Mouse (Mus musculus): Measurements from ENCODE around the gene Zfp710.
A peak's percentile ranks its signal among the peaks of the same experiment; 100 is the strongest.

Gene Zfp710

DNA sequence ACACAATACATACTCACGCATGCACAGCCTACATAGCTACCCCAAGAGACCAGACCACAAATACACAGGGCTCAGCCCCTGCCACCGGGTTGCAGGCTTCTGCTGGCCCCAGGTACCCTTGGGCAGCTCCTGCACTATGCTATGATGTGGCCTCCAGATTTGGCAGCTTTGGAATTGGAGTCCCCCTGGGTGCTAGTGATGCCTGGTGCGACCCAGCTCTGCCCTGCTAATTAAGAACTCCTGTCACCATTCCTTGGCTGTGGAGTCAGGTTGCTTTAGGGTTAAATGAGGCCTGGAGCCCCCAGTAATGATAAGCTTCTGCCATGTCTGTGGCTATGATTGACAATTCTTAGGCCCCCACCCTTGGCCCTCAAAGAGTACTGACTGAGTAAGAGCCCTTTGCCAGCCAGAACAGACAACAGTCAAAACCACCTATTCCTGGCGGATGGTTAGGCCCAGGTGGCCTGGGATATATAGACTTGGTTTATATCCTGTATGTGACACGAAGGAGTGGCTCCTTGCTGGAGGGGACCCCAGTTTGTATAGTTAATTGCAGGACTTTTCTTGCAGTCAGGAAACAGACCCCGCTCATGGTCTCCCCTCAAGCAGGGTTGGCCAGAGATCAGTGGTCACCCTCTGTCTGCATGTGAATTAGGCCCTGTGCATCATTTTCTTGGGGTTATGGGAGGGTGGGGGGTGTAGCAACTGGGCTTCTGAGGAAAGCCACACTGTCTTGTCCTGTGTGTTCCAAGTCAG is 52.5 kb downstream of the Zfp710 start:
- no peak for DNase-seq (ENCODE audit: low spot score in 2 of 2)

DNA sequence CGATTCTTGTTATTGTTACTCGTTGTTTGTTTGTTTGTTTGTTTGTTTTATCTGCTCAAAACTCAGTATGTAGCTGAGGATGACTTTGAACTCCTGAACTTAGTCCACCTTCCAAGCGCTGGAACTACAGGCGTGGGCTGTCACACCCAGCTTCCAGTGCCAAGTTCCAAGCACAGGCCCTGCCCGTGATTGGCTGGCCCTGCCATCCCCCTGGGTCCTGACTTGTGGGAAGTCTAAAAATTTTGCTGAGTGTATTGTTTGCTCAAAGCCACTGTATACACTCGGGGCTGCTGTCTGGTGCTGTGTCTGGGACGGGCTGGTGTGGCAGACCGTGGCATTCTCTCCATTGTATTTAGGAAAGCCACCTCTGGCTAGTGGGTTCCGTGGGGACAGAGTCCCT is 53.2 kb downstream of the Zfp710 start:
- DNase-seq (ENCODE audit: low spot score in 2 of 2) = no peak

DNA sequence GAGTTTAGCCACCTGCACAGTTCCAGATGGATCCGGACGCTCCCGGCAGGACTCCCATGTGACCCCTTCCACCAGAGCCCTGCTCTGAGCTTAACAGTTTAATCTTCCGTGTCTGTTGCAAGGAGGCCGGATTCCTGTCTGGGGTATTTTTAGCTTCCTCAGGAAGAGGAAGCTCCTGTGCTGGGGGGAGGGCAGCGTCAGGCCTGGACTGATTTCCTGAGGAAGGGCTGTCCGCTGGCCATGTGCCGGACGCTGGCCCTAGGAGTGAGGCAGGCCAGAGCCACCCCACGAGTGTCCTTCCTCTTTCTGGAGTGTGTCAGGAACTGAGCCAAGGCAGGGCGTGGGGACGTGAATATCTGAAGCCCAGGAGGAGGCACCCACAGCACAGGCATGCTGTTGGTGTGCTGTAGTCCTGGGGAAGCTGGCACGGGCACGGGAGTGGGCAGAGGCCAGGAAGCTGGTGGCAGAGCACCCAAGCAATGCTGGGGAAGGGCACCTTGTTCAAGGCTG is 54.2 kb downstream of the Zfp710 start:
- DNase-seq (ENCODE audit: low spot score in 2 of 2) = peak in 1 of 2 experiments; percentile 67

DNA sequence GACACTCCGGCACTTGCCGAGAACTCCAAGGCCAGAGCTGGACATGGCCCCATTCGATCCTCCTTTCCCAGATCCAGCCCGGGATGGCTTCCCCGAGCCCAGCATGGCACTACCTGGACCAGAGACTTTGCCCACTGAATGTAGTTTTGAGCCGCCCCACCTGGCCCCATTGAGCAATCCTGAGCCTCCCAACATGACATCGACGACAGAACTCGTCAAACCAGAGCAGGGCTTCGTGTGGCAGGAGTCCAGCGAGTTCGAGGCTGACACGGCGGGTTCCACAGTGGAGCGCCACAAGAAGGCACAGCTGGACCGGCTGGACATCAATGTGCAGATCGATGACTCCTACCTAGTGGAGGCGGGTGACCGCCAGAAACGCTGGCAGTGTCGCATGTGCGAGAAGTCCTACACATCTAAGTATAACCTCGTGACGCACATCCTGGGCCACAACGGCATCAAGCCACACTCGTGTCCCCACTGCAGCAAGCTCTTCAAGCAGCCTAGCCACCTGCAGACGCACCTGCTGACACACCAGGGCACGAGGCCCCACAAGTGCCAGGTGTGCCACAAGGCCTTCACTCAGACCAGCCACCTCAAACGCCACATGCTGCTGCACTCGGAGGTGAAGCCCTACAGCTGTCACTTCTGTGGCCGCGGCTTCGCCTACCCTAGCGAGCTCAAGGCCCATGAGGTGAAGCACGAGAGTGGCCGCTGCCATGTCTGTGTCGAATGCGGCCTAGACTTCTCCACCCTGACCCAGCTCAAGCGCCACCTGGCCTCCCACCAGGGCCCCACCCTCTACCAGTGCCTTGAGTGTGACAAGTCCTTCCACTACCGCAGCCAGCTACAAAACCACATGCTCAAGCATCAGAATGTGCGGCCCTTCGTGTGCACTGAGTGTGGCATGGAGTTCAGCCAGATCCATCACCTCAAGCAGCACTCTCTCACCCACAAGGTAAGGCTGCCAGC is 57.3 kb downstream of the Zfp710 start:
- DNase-seq (ENCODE audit: low spot score in 2 of 2) = no peak

DNA sequence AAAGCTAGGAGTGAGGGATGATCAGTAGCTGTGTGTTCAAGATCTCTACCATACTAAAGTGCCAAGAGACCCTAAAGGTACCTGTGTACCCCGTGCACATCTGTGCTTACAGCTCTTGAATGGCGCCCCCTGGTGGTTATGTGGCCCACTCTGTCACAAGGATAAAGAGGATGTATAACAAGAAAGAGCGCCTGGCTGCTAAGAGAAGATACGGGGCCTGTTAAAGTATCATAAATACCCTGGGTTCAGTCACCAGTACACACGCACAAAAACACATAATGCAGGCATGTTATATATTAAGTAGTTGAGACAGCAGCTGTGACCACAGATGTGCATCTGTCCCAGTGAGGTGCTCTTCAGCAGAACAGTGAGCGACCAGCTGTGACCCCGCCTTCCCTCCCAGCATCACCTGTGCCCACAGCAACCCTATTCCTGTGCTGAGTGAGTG is 59.9 kb downstream of the Zfp710 start:
- peak; percentile 58 to 87 for DNase-seq (ENCODE audit: low spot score in 2 of 2)

DNA sequence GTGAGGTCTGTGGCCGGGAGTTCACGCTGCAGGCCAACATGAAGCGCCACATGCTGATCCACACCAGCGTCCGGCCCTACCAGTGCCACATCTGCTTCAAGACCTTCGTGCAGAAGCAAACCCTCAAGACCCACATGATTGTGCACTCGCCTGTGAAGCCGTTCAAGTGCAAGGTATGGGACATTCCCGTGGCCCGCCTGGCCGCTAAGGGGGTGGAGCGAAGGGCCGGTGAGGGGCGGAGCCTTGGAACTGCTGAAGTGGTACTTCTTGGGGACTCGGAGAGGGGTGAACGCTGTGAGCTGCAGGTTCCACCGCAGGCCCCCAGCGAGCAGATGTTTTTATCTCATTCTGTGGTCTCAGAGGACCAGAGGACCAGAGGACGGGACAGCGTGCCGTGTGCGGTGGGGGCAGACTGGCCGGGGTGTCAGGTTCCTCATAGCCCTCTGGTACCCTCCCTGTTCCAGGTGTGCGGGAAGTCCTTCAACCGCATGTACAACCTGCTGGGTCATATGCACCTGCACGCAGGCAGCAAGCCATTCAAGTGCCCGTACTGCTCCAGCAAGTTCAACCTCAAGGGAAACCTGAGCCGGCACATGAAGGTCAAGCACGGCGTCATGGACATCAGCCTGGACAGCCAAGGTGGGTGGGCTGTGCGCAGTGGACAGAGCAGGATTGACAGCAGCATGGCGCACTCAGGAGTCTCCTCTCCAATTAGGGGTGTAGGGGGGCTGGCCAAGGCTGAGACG is 61.5 kb downstream of the Zfp710 start:
- no peak for DNase-seq (ENCODE audit: low spot score in 2 of 2)

DNA sequence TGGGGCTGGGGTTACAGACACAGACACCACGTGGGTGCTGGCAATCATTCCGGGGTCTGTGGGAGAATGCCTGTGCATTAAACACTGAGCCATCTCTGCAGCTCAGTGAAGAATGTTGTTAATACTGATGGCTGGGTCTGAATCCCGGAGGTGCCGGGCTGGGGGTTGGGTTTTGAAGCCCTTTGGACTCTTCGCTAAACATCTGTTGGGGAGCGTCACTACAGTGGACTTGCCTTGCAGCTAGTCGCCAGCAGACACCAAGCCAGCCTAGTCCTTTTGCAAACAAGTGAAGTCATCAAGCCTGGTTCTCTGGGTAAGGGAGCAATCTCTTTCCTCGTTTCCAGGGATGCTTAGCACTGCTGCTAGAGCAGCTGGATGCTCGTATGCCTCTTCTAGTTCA is 63.6 kb downstream of the Zfp710 start:
- DNase-seq (ENCODE audit: low spot score in 2 of 2) = no peak

DNA sequence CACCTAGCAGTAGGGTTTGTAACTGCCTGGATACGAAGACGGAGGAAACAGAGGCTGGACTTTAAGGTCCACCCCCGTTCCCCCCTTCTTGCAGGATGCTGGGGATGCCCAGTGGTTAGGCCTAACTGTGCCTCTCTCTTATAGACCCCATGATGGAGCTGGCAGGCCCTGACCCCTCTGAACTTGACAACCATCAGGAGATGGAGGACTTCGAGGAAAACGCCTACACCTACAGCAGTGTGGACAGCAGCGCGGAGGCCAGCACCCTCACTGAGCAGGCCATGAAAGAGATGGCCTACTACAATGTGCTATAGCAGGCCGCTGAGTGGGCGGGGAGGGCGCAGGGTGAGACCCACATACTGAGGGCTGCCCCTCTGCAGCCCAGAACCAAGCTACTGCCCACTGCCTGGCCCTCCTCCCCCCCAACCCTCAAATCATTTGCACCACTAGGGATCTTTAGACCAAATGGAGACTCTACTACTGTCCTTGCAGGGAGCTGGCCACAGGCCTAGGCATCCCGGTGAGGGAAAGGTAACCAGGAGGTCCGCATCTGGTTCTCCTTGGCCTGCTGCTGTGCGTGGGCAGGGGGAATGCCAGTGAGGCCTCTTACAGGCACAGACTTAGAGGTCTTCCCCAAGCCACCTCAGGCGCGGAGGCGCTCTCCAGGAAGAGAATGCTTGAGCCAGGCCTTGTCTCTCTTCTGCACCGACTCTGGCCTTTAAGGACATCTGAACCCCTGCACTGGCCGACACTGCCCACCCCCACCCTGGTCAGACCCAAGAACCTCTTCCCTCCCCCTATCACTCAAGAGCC is 65.8 kb downstream of the Zfp710 start:
- no peak for DNase-seq (ENCODE audit: low spot score in 2 of 2)

DNA sequence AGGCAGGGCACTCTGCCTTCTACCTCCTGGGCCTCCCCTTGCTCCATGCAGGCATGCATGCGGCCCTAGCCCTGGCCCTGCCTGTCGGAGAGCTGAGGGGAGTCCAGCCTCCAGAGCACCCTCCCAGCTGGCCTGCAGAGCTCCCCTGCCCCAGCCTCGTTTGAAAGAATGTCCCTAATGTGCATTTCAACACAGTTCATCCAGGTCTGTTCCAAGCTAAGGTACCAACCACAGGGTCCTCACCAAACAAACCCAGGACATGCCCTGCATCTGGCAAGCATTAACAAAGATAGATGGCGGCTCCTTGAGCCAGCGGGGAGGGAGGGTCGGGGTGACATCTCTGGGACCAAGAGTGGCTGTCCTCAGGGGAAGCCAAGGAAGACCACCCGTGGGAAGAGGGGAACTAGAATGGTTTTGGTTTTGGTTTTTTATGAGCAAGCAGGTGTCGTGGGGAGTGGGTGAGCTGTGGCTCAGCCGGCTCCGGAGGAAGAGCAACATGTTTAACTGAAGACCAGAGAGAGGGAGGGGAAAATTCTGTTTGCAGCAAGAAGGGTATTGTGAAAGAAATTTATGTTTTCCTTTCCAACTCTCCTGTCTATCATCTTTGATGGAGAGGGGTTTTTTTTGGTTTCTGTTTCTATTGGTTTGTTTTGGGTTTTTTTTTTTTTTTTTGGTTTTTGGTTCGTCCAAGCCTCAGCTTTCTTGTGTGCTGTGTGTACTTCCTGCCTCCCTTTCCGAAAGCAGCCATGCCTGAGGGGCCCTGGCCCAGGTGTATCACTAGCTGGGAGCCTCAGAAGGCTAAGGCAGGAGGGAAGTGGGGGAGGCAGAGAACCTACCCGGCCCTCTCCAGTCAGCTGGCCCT is 66.6 kb downstream of the Zfp710 start:
- DNase-seq (ENCODE audit: low spot score in 2 of 2) = peak in 1 of 2 experiments; percentile 36

DNA sequence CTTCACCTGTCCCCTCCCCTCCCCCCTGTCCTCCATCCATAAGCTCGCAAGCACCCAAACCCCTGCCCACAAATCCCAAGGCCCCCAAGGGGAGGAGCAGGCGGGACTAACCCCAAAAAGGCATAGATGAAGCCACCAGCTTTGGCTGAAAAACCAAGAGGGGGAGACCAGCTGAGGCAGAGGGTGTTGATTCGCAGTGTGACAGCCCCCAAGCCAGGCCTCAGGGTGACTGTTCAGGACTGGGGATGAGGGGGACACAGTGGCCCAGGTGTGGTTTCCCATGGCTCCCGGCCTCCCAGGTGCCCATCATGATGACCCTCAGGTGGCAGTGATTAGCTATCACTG is 67.2 kb downstream of the Zfp710 start:
- DNase-seq (ENCODE audit: low spot score in 2 of 2) = no peak

DNA sequence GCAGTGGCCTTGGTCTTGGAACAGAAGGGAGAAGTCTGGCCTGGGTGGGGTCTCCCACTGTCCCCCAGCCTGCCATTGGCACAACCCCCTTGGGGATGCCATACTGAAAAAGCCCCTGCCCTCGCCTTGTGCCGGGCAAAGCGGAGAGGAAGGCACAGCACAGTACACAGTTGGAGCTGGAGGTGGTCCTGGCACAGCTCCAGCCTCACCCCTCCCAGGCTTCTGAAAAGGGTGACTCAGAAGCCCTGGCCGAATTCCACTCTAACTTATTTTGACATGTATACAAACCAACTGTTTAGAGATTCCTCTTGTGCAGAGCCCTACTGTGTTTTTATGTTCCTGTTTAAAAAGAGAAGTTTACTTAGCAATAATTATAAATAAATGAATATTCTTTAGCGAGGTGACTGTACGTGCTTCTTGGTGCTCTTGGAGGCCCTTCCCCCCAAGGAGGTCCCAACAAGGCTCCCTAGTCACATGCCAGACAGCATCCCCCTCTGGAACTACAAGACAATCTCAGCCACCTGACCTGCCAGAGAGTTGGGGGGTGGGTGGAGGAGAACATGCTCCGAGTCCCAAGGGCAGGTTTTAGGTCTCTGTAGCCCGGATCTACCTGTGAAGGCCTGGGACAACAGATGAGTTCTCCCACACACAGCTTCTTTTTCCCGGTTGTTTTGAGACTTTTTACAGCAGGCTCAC is 67.9 kb downstream of the Zfp710 start:
- no peak for DNase-seq (ENCODE audit: low spot score in 2 of 2)

DNA sequence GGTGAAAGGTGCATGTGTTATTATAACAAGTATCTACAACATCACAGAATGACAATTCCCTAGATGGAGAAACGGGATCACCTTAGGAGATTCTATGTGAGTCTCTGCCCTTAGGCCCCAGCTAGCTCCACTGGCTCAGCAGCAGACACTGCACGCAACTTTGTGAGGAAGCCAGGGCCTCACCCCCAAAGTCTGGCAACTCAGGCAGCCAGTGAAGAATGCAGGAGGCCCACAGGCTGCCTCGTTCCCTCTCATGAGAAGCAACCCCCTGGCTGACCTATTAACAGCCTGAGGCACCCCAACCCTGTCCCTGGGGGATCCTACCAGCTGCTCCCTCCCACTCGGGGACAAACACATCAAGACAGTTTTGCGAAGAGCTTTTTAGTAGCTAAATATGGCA is 69.9 kb downstream of the Zfp710 start:
- peak in 1 of 2 experiments; percentile 46 for DNase-seq (ENCODE audit: low spot score in 2 of 2)

DNA sequence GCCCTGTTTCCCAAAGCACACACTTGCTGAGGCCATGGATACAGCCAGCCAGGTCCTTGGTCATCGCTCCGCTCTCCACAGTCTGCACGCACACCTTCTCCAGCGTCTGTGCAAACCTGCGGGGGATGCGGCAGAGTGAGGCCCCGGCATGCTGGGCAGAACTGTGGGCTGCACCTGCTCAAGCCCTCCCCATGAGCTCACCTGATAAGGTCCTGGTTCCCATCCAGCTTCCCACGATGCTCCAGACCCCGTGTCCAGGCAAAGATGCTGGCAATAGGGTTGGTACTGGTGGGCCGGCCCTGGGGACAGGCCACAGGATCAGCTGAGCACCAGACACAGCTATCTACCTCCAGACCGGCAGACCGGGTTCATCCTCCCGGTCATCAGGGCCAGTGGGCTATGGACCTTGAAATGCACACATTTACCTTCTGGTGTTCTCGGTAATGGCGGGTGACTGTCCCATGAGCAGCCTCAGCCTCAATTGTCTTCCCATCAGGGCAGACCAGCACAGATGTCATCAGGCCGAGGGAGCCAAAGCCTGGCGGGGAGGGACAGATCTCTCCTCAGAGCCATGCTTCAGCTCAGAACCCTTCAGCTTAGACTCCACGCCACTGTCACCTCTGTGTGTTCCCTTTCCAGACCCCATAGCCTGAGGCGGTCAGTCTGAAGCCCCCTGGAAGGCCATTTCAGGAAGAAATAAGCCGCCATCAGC is 71.1 kb downstream of the Zfp710 start:
- no peak for DNase-seq (ENCODE audit: low spot score in 2 of 2)

DNA sequence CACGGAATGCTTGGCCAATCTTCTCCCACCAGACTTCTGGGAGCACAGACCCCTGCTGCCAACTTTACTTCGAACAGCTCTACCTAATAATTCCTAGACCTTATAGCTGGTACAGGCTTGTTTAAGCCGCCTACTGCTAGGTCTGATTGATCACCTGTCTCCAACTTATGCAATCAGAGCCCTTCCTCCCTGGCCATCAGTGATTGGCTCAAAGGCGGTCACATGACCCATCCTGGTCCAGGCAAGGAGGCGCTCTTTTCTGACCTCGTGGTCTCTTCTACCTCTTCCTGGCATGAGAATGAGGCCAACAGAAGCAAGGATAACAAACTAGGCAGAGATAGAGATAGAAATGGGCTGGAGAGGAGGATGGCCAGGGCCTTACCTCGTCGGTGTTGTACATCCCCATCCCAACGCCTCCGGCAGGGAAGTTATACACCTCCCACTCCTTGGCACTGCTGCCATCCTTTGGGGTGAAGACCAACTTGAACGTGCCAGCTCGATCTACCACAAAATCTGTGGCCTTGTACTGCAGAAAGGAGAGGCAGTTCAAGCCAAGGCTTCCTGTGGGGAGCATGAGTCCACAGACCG is 73.9 kb downstream of the Zfp710 start:
- DNase-seq (ENCODE audit: low spot score in 2 of 2) = no peak

DNA sequence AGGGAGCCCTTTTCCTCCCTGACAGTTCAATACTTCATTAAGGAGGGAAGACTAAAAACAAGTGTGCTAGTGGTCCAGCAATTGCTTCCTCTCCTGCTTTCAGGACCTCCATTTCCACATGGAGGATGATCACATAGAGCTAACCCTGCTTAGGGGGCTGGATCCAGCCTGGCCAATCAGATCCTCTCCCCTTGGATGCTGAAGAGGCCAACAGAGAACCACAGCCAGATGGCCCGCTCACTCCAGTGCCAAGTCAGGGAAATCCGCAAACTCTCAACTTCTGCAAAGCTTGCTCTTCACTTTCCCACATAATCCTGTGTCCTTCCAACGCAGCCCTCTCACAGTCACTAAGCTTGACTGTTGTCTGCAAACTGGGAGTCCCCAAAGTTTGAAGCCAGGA is 78.7 kb downstream of the Zfp710 start:
- DNase-seq (ENCODE audit: low spot score in 2 of 2) = no peak

DNA sequence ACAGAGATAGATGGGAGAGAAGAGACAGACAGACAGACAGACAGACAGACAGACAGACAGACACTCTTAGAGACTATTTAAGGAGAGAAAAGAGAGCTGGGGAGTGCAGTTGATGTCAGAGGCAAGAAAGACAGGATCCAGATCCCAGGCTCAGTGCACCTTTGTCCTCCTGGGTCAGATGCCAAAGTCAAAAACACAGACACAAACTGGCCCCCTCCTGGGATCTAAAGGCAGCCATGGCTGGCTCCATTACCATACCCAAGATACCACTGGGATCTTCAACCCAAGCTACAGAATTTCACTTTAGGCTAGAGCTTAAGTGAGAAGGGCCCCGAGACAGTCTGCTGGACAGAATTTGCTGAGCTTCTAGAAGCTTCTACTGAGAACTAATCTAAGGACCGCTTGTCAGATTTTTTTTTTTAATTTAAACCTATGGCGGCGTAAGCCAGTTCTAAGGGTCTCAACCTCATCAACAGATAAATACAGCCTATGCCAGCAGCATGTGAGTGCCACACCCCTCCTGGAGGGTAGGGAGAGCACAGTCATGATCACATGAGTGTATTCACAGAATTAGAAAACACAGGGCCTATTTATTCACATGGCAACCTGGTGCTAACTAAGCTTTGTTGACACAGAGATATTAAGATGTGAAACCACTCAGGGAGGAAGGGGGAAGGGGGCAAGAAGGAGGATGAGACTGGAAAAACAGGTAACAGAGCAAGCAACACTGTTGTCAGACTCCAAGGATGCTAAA is 81.2 kb downstream of the Zfp710 start:
- no peak for DNase-seq (ENCODE audit: low spot score in 2 of 2)

DNA sequence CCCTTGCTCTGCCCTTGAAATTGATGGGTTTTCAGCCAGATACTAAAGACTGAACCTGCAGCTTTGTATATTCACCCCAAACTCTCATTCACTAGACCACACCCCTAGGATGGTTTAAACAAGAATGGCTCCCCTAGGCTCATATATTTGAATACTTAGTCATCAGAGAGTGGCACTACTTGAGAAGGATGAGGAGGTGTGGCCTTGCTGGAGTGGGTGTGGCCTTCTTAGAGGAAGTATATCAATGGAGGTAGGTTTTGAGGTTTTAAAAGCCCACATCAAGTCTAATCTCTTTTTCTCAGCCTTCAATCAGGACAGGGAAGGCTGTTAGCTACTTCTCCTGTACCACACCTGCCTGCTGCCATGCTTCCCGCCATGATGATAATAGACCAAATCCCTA is 81.8 kb downstream of the Zfp710 start:
- no peak for DNase-seq (ENCODE audit: low spot score in 2 of 2)

Measured in spleen, postnatal 10 days (tissue).